ENCODE assay signal across 15 mouse cellular contexts in the genomic region with DNA sequence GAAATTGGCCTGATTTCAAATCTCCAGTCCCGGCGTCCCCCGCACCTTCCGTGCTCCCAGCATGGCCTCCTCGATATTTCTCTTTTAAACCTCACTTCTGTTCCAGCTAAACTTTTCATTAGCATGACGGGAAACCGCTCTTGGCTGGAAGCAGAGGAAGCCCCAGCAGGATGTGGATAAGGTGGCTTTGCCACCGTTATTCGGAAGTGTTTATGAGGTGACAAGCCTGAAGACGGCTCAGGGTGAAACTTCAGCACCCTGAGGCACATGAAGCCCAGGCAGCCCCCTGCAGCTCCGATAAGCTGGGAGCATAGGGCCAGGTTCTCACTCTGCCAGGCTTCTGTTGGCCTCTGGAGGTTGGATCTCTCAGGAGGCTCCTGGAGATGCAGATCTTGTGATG.
"Had no signal": no experiment of that assay in that cellular context is flagged by ENCODE, and none has a peak within 500 bp of the region (broad histone marks: within the 10 kb centered on the region; RNA-seq: fewer than 3 reads in every experiment).

No protein-coding gene starts in this region.

- H3K36me3 ChIP-seq: midbrain, embryonic 13.5 days; midbrain, embryonic 15.5 days; neural tube, embryonic 12.5 days; stomach, embryonic 15.5 days had no signal

- H3K4me2 ChIP-seq: lung, embryonic 14.5 days; midbrain, embryonic 11.5 days; midbrain, embryonic 13.5 days; midbrain, embryonic 15.5 days; neural tube, embryonic 12.5 days; stomach, embryonic 15.5 days had no signal

- H3K4me3 ChIP-seq: megakaryocyte, embryonic 14.5 days; midbrain, embryonic 13.5 days; midbrain, embryonic 15.5 days; neural tube, embryonic 12.5 days; stomach, embryonic 15.5 days had no signal

- H3K4me1 ChIP-seq: stomach, embryonic 15.5 days had no signal

- H3K27me3 ChIP-seq: megakaryocyte, embryonic 14.5 days; midbrain, embryonic 13.5 days; midbrain, embryonic 15.5 days; neural tube, embryonic 12.5 days; stomach, embryonic 15.5 days had no signal

- H3K9ac ChIP-seq: lung, embryonic 14.5 days; midbrain, embryonic 13.5 days; midbrain, embryonic 15.5 days; neural tube, embryonic 12.5 days; stomach, embryonic 15.5 days had no signal

- ATAC-seq: midbrain, embryonic 13.5 days; midbrain, embryonic 15.5 days had no signal

- H3K27ac ChIP-seq: midbrain, embryonic 13.5 days; midbrain, embryonic 15.5 days; neural tube, embryonic 12.5 days; stomach, embryonic 15.5 days; stomach, postnatal 0 days had no signal

- H3K9me3 ChIP-seq: midbrain, embryonic 13.5 days; midbrain, embryonic 15.5 days; neural tube, embryonic 12.5 days; stomach, embryonic 15.5 days had no signal

- DNase-seq: lung, adult 18-20 months; lung, embryonic 14.5 days; lung, postnatal 10 days; lung, postnatal 4 days; right cerebral cortex, postnatal 14 days; thymus, adult 2 months; thymus, postnatal 25 days; thymus, postnatal 4 days had no signal
